Mouse (Mus musculus): ENCODE results near the gene Rfx4.

- TF ChIP-seq CTCF (IDR thresholded peaks at IDR 0.05; ENCODE audit: borderline replicate concordance, insufficient read depth, low read length) (no peak), POLR2A (IDR thresholded peaks at IDR 0.05; ENCODE audit: low read depth, low read length) (peak; percentile 77; the same call in 1 of the 2 replicates)
Observed at GRCm38 (mm10) chr10:84916810-84917730, 161.2 kb downstream of the Rfx4 start, which contains the start of gene Ric8b.

Data from embryonic fibroblast, embryonic 13.5 days (primary cell).